In genomic region chr9:8462881-8463280, GRCm38 (mm10) we compare ENCODE assay signal across 21 mouse cellular contexts.
"Had no signal": no experiment of that assay in that cellular context is flagged by ENCODE, and none has a peak within 500 bp of the region (broad histone marks: within the 10 kb centered on the region; RNA-seq: fewer than 3 reads in every experiment).

No protein-coding gene starts in this region.

- H3K9ac ChIP-seq: liver, embryonic 14.5 days; lung, embryonic 14.5 days; midbrain, embryonic 13.5 days; midbrain, embryonic 15.5 days; neural tube, embryonic 13.5 days; neural tube, embryonic 15.5 days; stomach, embryonic 15.5 days had no signal

- H3K27ac ChIP-seq: liver, embryonic 14.5 days; midbrain, embryonic 10.5 days; midbrain, embryonic 13.5 days; midbrain, embryonic 15.5 days; neural tube, embryonic 13.5 days; neural tube, embryonic 15.5 days; stomach, embryonic 15.5 days; stomach, postnatal 0 days had no signal

- H3K36me3 ChIP-seq: midbrain, embryonic 10.5 days; midbrain, embryonic 13.5 days; midbrain, embryonic 15.5 days; neural tube, embryonic 13.5 days; neural tube, embryonic 15.5 days; stomach, embryonic 15.5 days had no signal

- H3K4me1 ChIP-seq: midbrain, embryonic 10.5 days; midbrain, embryonic 13.5 days; midbrain, embryonic 15.5 days; neural tube, embryonic 13.5 days; neural tube, embryonic 15.5 days; stomach, embryonic 15.5 days had no signal

- H3K9me3 ChIP-seq: midbrain, embryonic 10.5 days; midbrain, embryonic 13.5 days; midbrain, embryonic 15.5 days; neural tube, embryonic 13.5 days; neural tube, embryonic 15.5 days; stomach, embryonic 15.5 days had no signal

- H3K4me3 ChIP-seq: midbrain, embryonic 10.5 days; midbrain, embryonic 13.5 days; midbrain, embryonic 15.5 days; myocyte; neural tube, embryonic 13.5 days; neural tube, embryonic 15.5 days; stomach, embryonic 15.5 days had no signal

- H3K27me3 ChIP-seq: midbrain, embryonic 13.5 days; midbrain, embryonic 15.5 days; neural tube, embryonic 13.5 days; neural tube, embryonic 15.5 days; stomach, embryonic 15.5 days had no signal

- DNase-seq: lung, adult 18-20 months; lung, embryonic 14.5 days; lung, postnatal 10 days; lung, postnatal 4 days; retina, postnatal 1 day; right cerebral cortex, adult 18-20 months; right cerebral cortex, postnatal 25 days; right cerebral cortex, postnatal 4 days; spleen, adult 18-20 months; thymus, adult 18-20 months; thymus, postnatal 14 days; thymus, postnatal 36 days had no signal
